Mouse (Mus musculus) kidney, postnatal 10 days (tissue): ENCODE measurements around the gene Adamts20.

Experiments used
- DNase-seq: peaks from one replicate; pipeline ENCODE4 v3.0.0; 2021; ENCODE audit warnings: mixed read lengths

The Adamts20 gene

DNA sequence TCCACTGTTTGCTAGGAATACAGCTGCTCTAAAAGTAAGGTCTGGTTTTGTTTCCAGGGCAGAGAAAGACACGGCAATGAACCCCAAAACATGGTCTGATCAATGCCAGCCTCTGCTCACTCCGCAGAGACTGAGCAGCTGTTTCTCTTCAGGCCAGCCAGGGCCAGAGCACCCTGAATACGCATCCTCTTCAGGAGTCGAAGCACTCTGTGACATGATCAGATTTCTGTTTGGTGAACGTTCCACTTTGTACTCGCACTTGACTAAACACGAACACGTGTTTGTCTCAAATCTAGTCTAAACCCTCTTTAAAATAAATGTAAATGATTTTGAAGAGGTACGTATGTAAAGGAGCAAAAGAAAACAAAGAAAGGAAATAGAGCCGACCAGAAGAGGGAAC, 130.6 kb downstream of the Adamts20 start:
- no peak for DNase-seq

DNA sequence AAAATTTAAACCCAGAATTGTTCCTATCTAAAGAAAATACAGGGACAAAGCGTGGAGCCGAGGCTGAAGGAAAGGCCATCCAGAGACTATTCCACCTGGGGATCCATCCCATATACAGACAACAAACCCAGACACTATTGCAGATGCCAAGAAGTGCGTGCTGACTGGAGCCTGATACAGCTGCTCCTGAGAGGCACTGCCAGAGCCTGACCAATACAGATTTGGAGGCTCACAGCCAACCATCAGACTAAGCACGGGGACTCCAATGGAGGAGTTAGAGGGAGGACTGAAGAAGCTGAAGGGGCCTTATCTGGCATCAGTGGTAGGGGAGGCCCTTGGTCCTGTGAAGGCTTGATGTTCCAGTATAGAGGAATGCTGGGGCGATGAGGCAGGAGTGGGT, 138.6 kb downstream of the Adamts20 start:
- no peak for DNase-seq

DNA sequence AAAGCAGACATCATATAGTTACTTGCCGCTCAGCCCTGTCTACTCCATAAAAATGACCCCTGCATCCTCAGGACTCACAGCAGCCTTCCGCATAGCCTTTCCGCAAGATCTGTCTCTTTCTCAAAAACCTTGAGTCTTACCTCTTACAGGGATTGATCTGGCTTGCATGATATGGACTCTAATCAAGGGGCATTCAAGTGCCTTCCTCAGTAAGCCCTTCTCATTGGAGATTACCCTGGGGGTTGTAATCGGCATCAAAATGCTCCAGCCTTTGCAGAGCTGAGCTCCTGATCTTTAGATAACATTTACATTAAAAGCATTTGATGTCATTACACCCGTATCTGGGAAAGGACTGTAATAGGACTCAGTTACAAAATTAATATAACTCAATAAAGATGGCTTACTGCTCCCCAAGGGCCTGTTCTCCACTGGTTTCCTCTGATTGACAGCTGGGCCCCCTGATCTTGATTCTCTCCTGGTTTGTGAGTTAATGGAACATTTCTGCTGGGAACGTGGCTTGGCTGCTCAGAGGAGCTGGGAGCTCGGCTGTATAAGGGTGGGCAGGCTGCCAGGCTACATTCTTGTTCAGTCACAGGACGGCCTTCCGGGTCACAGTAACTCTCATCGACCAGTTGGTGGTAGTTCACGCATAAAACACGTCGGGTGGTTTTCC, 139.6 kb downstream of the Adamts20 start:
- peak; percentile 90 for DNase-seq

DNA sequence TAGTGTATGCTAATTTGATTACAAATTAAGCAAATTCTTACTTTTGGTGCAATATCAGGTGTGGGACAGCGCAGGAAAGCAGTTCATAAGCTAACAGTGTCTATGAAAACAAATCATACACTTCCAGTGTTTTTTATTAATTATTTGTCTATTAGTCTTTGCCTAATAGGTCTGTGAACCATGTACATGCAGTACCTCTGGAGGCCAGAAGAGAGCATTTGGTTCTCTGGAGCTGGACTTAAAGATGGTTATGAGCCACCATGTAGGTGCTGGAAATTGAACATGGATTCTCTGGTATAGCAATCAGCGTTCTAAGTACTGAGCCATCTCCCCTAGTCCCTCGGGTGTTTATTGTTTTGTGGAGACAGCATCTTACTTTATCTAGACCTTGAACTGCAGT, 149.0 kb downstream of the Adamts20 start:
- no peak for DNase-seq

DNA sequence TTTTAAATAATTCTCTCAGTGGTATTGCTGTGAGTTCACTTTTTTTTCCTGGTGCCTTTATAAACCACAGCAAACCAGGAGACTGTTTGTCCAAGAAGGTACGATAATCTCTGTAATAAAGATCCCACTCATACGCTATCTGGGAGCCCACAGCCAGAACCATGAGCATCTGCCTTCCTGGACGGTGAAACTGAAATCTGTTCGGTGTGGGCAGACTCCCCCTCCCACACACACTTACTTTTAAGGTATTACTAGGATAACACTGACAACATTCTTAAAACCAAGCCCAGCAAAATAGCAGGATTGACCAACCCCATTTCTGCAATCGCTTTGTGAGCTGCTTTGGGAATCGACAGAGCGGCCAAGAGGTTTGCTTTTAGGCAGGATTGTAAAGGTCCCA, 155.5 kb downstream of the Adamts20 start:
- no peak for DNase-seq

DNA sequence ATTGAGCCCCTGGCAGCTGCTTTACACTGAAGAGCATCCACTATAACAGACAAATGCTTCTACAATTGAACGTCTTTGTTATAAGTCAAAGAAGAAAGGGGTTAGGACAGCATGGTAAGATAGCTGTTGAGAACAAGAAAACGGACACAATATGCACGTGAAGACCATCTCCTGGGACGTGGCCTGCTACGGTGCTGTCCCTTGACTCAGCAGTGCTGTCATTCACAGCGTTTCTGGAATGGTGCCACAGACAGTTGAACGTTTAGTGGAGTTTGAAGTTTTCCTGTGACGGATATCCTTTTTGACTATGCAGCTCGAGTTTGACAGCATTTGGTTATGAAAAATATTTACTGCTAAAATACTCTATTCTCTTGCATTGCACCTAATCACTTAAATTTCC, 157.3 kb downstream of the Adamts20 start:
- no peak for DNase-seq

DNA sequence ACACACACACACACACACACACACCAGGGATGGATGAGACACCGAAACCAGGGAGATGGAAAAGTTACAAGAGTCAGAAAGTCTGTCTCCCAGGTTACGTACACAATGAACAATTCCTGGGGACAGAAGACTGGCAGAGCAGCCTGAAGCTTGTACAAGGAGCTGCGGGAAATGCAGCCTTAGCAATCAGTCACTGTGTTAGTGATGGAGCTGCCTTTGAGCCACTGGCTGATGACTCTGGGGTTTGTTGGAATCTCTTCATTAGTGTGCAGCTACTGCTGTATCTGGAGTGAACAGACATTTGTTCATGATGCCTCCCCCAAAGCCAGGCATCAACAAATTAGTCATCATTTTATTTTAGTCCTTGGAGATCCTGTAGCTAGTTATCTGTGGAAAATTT, 162.1 kb downstream of the Adamts20 start:
- no peak for DNase-seq

DNA sequence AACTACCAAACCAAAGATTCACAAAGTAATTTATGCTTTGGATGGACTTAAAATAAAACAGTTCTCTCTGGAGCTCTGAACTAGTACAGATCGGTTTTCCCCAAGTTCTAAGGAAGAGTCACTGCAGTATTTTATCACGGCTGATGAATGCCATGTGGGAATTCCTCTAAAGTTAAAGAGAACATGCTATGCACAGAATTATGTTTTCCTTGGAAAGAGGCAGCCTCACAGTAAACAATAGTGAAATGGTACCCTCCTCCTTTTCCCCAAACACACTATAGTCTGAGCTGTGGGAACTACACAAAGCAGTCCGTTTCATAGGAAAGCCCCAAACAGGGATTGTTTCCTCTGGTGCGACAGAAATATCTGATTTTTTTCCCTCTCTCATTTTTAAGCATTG, 171.1 kb downstream of the Adamts20 start:
- no peak for DNase-seq

DNA sequence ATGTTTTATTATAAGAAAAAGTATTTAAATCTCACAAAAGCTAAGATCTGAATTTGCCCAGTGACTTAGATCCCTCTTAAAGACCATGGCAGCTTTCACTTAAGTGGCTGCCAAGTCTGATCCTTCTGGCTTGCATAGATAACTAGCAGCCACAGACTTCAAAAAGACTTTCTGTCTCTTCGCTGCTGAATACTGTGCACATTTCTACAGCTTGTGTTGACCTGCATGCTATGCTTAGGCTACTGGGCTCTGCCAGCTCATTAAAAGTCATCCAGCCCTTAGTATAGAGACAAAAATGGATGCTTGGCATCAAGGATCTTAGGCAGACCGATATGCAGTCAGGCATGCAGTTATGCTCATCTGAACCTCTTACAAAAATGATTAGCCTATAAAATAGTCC, 177.2 kb downstream of the Adamts20 start:
- no peak for DNase-seq

DNA sequence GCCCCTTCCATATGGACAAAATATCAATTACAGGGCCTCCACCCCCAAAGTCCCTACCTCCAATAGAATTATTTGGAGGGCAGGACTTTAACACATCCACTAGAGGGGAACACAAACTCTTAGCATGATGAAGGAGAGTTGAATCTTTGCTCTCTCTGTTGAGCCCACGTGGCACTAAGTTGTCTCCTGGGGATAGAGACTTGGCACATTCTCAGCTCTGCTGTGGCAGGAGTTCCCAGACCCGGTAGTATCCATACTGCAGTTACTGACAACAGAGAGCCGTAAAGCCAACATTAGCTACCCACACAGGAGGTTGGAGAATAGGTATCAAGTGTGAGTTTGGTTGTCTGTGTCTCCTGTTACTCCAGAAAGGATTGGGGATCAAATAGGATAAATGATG, 177.7 kb downstream of the Adamts20 start:
- no peak for DNase-seq

DNA sequence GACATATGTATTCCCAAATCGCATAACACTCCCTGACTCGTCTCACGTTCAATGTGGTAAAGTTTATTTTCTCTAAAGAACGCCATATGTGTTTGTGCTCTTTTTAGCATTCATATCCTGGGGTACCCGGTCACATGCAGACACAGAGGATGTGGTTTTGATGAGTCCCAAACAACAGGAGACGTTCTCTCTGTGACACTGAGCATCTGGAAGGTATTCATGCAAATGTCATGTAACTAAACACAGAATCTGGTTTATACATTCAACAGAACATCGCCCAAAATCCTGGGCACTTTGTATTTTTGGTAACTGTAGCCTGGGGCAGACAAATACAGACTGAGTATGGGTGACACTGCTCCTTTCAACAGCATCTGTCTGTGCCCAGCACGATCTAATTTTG, 188.8 kb downstream of the Adamts20 start:
- no peak for DNase-seq

DNA sequence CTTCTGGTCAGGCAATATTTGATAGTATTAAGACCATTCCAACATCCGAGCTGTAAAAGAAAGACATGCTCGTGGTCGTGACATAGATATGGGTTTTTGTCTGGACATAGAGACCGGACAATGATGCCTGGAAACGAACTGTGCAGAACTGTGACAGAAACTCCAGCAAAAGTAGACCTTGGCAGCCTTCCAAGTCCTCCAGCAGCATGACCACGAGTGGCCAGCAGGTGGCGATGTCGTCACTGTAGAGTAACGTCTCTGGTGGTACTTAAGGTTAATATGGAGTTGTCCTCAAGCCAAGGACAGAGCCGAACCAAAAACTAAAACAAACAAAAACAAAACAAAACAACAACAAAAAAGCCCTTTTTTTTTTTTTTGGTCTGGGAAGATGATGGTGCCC, 199.6 kb downstream of the Adamts20 start:
- DNase-seq, result peak; percentile 92

DNA sequence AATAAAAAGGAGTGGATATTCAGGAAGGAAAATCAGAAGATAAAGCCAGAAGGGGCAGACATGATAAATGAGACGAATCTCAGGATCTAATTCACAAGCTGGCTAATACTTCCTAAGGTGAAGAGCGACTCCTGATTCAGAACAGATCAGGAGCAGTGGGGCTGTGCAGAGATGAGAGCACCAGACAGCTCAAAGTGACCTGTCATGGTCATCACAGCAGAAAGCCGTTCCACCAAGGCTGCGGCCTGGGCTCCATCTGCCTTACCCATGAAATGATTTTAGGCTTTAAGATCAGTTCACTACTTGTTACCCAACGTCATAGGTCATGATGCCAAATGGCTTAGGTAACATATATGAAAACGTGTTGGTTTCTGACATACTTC, 200.7 kb downstream of the Adamts20 start:
- DNase-seq, result no peak

DNA sequence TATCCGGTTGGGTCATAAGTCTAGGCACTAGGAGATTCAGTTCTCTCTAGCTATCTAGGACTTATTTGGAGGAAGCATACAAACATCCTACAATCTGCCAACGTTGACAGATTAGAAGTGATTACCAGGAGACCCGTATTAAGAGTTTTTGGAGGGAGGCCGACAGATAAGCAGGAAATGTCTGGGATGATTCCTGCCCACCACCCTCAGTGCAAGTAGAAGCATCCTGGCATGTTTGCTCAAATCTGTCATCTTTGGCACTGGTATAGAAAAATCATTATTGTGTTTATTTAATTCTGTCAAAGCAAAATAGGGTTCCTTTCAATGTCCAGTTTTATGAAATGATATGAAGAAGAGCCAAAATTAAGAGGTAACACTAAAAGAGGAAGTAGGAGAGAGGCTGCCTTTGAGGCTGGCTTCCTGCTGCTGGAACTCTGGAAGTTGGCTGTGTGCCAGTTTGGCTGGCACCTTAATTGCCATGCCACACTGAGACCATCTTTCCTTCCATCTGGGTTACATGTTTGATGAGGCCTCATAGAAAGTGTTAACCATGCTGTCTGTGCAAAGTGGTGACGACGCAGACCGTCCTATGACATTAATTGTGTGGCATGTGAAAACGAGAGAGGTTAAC, 201.2 kb downstream of the Adamts20 start:
- peak; percentile 44 for DNase-seq

DNA sequence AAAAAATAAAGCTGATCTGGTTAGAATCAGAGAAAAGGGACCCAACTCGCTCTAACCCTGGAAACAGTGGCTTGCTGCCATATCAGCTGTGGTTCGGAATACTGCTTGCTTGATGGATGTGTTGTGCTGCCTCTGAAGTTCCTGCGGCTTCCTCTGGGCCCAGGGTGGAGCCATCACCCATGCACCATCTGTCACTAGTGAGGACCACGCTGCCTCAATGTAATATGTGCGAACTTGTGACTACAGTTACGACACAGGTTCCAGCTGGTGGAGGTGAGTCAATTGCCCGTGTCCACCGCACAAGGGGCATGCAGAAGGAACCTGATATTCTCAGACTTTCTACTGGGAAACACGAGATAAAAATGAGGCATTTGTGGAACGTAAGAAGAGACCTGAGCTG, 202.0 kb downstream of the Adamts20 start:
- no peak for DNase-seq

DNA sequence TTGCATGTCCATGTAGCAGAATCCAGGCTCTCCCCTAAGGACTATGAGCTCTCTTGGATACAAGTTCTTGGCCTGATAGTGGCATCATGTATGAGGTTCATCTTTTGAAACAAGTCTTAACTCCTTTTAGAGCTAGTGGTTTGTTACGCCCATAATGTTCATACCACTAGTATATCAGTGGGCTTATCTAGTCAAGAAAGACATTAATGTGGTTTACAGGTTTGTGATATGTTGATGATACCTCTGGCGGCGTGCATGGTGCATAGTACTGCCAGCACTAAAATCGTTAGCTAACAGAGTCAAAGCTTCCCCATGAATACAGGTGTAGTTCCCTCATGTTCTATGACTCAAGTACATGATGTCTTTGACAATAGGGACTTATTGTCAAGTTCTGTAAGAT, 205.7 kb downstream of the Adamts20 start:
- no peak for DNase-seq

DNA sequence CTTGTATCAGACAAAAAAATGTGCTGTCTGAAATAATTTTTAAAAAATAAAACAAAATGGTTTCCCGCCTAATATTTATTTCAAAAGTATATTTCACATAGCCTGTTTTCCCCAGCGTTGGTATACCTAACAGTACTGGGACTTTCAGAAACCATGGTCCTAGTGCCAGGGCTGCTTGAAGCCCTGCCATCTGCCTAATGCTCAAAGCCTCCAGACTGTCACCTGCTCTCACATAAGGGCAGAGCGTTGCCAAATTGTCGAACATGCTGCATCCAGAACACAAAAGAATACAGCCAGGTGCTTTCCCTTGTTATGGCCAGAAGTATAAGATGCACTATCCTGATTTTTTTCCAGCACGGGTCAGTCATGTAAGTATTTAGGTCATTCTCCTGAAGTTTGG, 209.7 kb downstream of the Adamts20 start:
- no peak for DNase-seq

DNA sequence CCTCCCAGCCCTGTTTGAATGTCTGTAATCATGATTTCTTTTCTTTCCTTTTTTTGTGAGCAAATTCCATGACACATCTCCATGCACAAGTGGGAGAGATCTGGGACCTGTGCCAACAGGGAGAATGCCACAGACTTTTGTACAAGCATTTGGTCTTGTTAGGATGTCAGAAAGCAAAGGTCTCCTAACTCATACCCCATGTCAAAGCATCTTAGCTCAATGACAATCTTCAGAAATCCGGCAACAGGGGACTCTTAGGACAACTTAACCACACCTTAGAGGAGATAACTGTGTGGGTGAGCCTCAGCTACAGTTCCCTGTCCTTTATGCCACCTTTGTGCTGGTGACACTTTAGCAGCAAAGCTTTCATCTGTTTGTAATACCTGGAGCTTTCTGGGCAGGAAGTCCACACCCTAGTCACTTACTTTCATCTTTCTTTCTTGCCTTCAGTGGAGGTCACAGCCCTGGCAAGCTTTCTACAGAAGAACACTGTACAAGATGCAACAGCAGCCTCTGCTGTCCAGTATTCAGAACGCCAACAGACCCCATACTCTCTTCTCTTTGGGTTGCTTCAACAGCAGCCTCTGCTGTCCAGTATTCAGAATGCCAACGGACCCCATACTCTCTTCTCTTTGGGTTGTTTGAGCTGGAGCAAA, 210.2 kb downstream of the Adamts20 start:
- DNase-seq, result peak; percentile 48

DNA sequence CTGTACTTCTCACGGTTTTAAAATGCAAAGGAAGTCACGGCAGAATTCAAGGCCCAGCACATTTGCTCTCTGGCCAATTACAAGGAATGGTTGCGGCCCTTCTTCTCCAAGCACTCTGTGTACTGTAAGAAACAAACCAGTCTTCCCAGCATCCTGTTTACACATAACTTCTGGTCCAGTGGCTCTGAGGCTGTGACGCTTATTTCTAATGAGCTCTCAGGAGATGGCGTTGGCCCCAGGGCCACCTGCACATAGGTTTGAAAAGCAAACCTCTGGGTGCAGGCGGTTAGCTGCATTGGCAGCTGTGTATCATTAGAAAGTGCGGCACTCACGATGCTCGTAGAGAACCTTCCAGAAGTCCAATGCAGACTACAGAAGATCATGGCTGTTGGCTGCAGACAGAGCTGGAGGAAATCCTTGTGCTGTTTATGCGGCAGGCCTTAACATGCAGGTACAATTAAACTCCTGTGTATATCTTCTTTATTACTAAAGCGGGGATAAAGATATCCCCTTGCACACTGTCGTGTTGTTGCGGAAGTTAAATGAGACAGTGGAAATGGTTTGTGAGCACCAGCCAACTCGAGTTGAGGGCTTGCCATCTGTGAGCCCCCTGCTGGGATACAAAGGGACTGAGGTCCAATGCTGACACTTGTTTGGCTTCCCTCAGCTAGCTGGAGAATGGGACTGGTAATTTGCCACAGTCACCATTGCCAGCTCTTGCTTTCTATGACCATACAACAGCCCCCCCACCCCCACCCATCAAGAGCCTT, 210.9 kb downstream of the Adamts20 start:
- peak; percentile 40 for DNase-seq

DNA sequence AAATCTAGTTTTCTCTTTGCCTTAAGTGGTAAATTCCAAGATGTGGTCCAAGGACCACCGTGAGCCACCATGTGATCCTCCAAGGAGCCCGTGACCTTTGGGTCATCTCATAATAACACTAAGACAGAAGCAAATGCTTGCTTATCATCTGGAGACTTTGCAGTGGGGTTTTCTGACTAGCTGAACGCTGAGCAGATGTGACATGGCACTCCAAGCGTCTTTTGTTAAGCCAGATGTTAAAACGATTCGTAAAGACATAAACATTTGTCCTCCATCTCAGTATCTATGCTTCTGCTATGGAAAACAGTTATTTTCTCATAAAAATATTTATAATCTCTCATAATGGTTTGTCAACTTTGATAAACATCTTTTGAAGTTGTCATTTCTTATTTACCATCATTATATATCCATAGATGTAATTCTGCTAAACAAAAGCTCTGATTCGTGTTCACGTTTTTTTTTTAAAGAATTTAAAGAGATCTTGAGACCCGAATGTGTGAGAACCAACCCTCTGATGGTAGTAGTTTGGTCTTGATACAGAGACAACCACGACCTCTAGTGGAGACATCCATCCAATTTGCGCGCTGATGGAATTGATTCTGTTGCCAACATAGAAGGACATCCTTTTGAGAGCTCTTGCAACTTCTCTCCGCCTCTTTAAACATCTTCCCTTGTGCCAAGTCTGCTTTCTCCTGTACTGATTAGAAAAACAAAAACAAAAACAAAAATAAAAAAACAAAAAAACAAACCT, 212.1 kb downstream of the Adamts20 start:
- DNase-seq, result peak; percentile 36

DNA sequence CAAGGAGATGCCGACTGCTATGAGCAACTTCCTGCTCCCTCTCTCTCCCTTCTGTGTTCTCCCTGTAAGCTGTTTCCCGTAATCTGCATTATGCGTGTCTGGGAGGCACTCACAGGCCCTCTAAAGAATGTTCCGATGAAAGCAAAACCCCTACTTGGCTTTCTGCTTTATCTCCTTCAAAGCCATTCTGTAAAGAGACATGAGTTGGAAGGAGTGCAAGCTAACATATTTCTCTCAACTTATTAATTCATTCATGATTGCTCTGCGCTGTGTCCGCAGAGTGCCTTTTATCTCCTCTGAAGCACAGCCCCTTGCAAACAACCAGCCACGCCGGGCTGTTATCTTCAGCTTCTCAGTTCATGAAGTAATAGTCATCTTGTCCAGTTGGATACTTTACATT, 215.5 kb downstream of the Adamts20 start:
- peak; percentile 38 for DNase-seq

DNA sequence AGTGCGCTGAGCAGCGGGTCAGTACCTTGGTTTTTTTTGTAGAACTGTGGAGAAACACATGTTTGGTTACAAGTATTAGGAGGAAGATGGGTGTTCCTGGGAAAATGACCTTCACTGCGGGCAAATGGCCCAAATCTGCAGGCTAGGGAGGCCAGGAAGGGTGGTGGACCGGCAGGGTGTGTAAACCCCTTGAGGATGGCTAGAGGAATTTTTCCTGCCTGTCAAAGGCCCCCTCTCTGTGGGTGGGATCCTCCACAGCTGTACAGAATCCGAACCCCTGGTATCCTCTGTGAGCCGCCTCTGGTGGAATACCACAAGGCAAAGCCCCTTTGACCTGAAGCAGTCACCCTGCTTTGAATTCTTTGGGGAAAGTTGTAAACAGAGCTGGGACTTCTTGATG, 216.8 kb downstream of the Adamts20 start:
- DNase-seq, result peak; percentile 31

DNA sequence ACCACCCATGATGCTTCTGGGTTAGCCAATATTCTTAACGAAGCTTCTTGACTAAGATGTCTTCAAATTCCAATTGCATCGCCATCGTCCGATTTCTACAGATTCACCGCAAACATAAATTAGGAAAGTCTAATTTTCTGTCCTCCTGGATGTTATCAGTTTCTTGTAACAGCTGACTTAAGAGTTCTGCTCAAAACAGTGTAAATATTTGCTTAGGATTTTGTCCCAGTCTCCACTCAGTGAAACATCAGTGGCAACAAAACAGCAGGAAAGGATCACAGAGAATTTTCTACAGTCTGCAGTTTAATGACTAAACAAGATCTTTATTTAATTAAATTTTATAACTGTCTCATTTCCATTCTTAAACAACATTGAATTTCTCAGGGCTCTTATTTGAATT, 218.5 kb downstream of the Adamts20 start:
- no peak for DNase-seq
